Mouse (Mus musculus) thymus, adult 2 months (tissue): ENCODE measurements around the gene Gnai2.

Experiments
- CTCF ChIP-seq: fragments of 200-500 bp; IDR thresholded peaks from 2 replicates; pipeline ENCODE4 v1.5.1; 2012; ENCODE audit warnings: mild to moderate bottlenecking, control low read depth, low read length, moderate library complexity, borderline replicate concordance; ENCODE audit not compliant: control insufficient read depth, poor library complexity, insufficient read depth; ENCODE audit errors: extremely low read depth
- POLR2A ChIP-seq: fragments of 200-500 bp; IDR thresholded peaks from 2 replicates; pipeline ENCODE4 v1.6.1; 2012; ENCODE audit warnings: mild to moderate bottlenecking, low read length, control low read depth, moderate library complexity; ENCODE audit not compliant: control insufficient read depth, poor library complexity, insufficient read depth; ENCODE audit errors: extremely low read depth

GRCm38 (mm10) chr9:107590773-107591060, 44.5 kb downstream of the Gnai2 start:
- no peak for TF ChIP-seq POLR2A
- no peak for TF ChIP-seq CTCF
